ENCODE assay signal across 13 mouse cellular contexts in genomic region chr14:45140344-45141080, GRCm38 (mm10).
DNase-seq lines count a peak whose midpoint lies in the region; ATAC-seq and TF ChIP-seq lines count a peak whose summit lies in the region.
"Had no signal": no experiment of that assay in that cellular context is flagged by ENCODE, and none has a peak within 500 bp of the region (broad histone marks: within the 10 kb centered on the region; RNA-seq: fewer than 3 reads in every experiment).

No protein-coding gene starts in this region.

- H3K36me3 ChIP-seq in hindbrain, postnatal 0 days (ENCODE audit: insufficient read depth, low read length): peaks cover 9% of the 10 kb centered on the region; the same call in 1 of the 2 replicates
- 0 out of 2 replicates have a peak, but pooled peaks cover 3% of the 10 kb centered on the region for H3K36me3 ChIP-seq in hindbrain, embryonic 12.5 days
- no peaks in the 10 kb centered on the region for H3K36me3 ChIP-seq in lung, embryonic 14.5 days (ENCODE audit: insufficient read depth)
- peaks cover 3% of the 10 kb centered on the region for H3K36me3 ChIP-seq in forebrain, postnatal 0 days (ENCODE audit: insufficient read depth)
- H3K36me3 ChIP-seq: liver, embryonic 13.5 days; stomach, embryonic 15.5 days had no signal

- no peak overlapping the region for H3K4me3 ChIP-seq in hindbrain, postnatal 0 days (ENCODE audit: low read length)
- H3K4me3 ChIP-seq in hindbrain, embryonic 12.5 days: no peak overlapping the region
- no peak overlapping the region for H3K4me3 ChIP-seq in lung, embryonic 14.5 days (ENCODE audit: low read depth, low read length)
- H3K4me3 ChIP-seq in lung, adult 2 months (replicated peaks; ENCODE audit: extremely low read depth, low read depth, low read length): no peak overlapping the region
- H3K4me3 ChIP-seq in forebrain, postnatal 0 days (ENCODE audit: low read depth, low read length): no peak overlapping the region
- H3K4me3 ChIP-seq: gastrocnemius, adult 2 months; liver, embryonic 13.5 days; stomach, embryonic 15.5 days had no signal

- TF ChIP-seq POLR2A in lung, adult 2 months (IDR thresholded peaks at IDR 0.05; ENCODE audit: borderline replicate concordance, extremely low read depth, low read depth, low read length): no peak

- 64% methylated on average over 17 of the region's 17 CpGs for WGBS in hindbrain, postnatal 0 days
- WGBS in hindbrain, embryonic 12.5 days: 85% methylated on average over 17 of the region's 17 CpGs
- 62% methylated on average over 17 of the region's 17 CpGs for WGBS in lung, embryonic 14.5 days
- 44% methylated on average over 17 of the region's 17 CpGs for WGBS in lung, adult 2 months
- 53% methylated on average over 17 of the region's 17 CpGs for WGBS in forebrain, postnatal 0 days

- no peak for ATAC-seq in hindbrain, postnatal 0 days
- no peak for ATAC-seq in hindbrain, embryonic 12.5 days (ENCODE audit: low FRiP score)
- ATAC-seq in lung, embryonic 14.5 days (ENCODE audit: insufficient read depth): no peak
- peak; percentile 54 for ATAC-seq in forebrain, postnatal 0 days

- H3K9ac ChIP-seq in hindbrain, postnatal 0 days (replicated peaks; ENCODE audit: low read length): no peak overlapping the region
- no peak overlapping the region for H3K9ac ChIP-seq in hindbrain, embryonic 12.5 days
- no peak overlapping the region for H3K9ac ChIP-seq in lung, embryonic 14.5 days
- H3K9ac ChIP-seq in forebrain, postnatal 0 days: no peak overlapping the region
- H3K9ac ChIP-seq: liver, embryonic 13.5 days; stomach, embryonic 15.5 days had no signal

- no peaks in the 10 kb centered on the region for H3K4me1 ChIP-seq in hindbrain, postnatal 0 days (ENCODE audit: insufficient read depth, low read length)
- H3K4me1 ChIP-seq in hindbrain, embryonic 12.5 days: no peaks in the 10 kb centered on the region
- H3K4me1 ChIP-seq in lung, embryonic 14.5 days (ENCODE audit: insufficient read depth): no peaks in the 10 kb centered on the region
- H3K4me1 ChIP-seq in lung, adult 2 months (ENCODE audit: control insufficient read depth, insufficient read depth, low read length): no peaks in the 10 kb centered on the region
- no peaks in the 10 kb centered on the region; the same call in 1 of the 2 replicates for H3K4me1 ChIP-seq in forebrain, postnatal 0 days (ENCODE audit: insufficient read depth)
- H3K4me1 ChIP-seq: liver, embryonic 13.5 days; stomach, embryonic 15.5 days had no signal

- H3K9me3 ChIP-seq in hindbrain, postnatal 0 days (ENCODE audit: low read length): no peaks in the 10 kb centered on the region
- no peaks in the 10 kb centered on the region for H3K9me3 ChIP-seq in hindbrain, embryonic 12.5 days (replicated peaks)
- H3K9me3 ChIP-seq in lung, embryonic 14.5 days (ENCODE audit: low read depth, low read length): no peaks in the 10 kb centered on the region
- no peaks in the 10 kb centered on the region for H3K9me3 ChIP-seq in forebrain, postnatal 0 days (ENCODE audit: low read length)
- H3K9me3 ChIP-seq: liver, embryonic 13.5 days; stomach, embryonic 15.5 days had no signal

- peak; percentile 52 for DNase-seq in hindbrain, postnatal 0 days (ENCODE audit: low spot score)
- peak; percentile 74 for DNase-seq in lung, embryonic 14.5 days
- DNase-seq in lung, adult 2 months: no peak
- DNase-seq in ZHBTc4 (ENCODE audit: low read depth, low spot score): peak; percentile 52
- peak; percentile 44 for DNase-seq in forebrain, postnatal 0 days
- no peak for DNase-seq in gastrocnemius, adult 18-20 months (ENCODE audit: low spot score)
- DNase-seq: cerebellum, adult 9-11 months; gastrocnemius, adult 2 months; heart, adult 18-20 months; liver, embryonic 13.5 days; thymus, postnatal 14 days had no signal

- no peak overlapping the region for H3K4me2 ChIP-seq in hindbrain, postnatal 0 days (ENCODE audit: low read depth, low read length)
- no peak overlapping the region for H3K4me2 ChIP-seq in hindbrain, embryonic 12.5 days (replicated peaks)
- no peak overlapping the region for H3K4me2 ChIP-seq in lung, embryonic 14.5 days
- no peak overlapping the region for H3K4me2 ChIP-seq in forebrain, postnatal 0 days (ENCODE audit: low read depth)
- H3K4me2 ChIP-seq: liver, embryonic 13.5 days; stomach, embryonic 15.5 days had no signal

- TF ChIP-seq CTCF in hindbrain, postnatal 0 days (IDR thresholded peaks at IDR 0.05; ENCODE audit: low read depth): no peak
- no peak for TF ChIP-seq CTCF in lung, embryonic 14.5 days (IDR thresholded peaks at IDR 0.05; ENCODE audit: low read depth)
- no peak for TF ChIP-seq CTCF in lung, adult 2 months (IDR thresholded peaks at IDR 0.05; ENCODE audit: insufficient read depth, low read length)
- no peak for TF ChIP-seq CTCF in forebrain, postnatal 0 days (IDR thresholded peaks at IDR 0.05; ENCODE audit: low read depth)

- no peaks in the 10 kb centered on the region for H3K27me3 ChIP-seq in hindbrain, postnatal 0 days (ENCODE audit: insufficient read depth, low read length)
- H3K27me3 ChIP-seq in hindbrain, embryonic 12.5 days: no peaks in the 10 kb centered on the region
- H3K27me3 ChIP-seq in lung, embryonic 14.5 days (ENCODE audit: insufficient read depth, low read length): no peaks in the 10 kb centered on the region
- H3K27me3 ChIP-seq in forebrain, postnatal 0 days (ENCODE audit: insufficient read depth, low read length): no peaks in the 10 kb centered on the region
- H3K27me3 ChIP-seq: liver, embryonic 13.5 days; stomach, embryonic 15.5 days had no signal

- no peak overlapping the region for H3K27ac ChIP-seq in hindbrain, postnatal 0 days
- no peak overlapping the region for H3K27ac ChIP-seq in hindbrain, embryonic 12.5 days
- no peak overlapping the region for H3K27ac ChIP-seq in lung, embryonic 14.5 days (ENCODE audit: low read depth)
- H3K27ac ChIP-seq in forebrain, postnatal 0 days (ENCODE audit: low read depth, low read length): no peak overlapping the region
- H3K27ac ChIP-seq: gastrocnemius, adult 2 months; liver, embryonic 13.5 days; stomach, embryonic 15.5 days had no signal

Comparison
In these comparisons a context has a peak if more than half of its experiments do, and no peak if none do; other contexts are left out.
1. DNase-seq: peak in hindbrain, postnatal 0 days (single experiment), lung, embryonic 14.5 days (single experiment), ZHBTc4 (single experiment) and forebrain, postnatal 0 days (single experiment); none in lung, adult 2 months (single experiment) and gastrocnemius, adult 18-20 months (single experiment).